Comparison of ENCODE assay signal across 17 mouse cellular contexts in genomic region chr11:29383493-29383892, GRCm38 (mm10).
"Had no signal": no experiment of that assay in that cellular context is flagged by ENCODE, and none has a peak within 500 bp of the region (broad histone marks: within the 10 kb centered on the region; RNA-seq: fewer than 3 reads in every experiment).

No protein-coding gene starts in this region.

- ATAC-seq: liver, postnatal 0 days; lung, postnatal 0 days; midbrain, embryonic 13.5 days; midbrain, embryonic 15.5 days had no signal

- H3K4me1 ChIP-seq: lung, embryonic 15.5 days; neural tube, embryonic 12.5 days; stomach, embryonic 15.5 days had no signal

- DNase-seq: liver, postnatal 0 days; lung, adult 2 months; lung, postnatal 14 days; right cerebral cortex, postnatal 14 days; thymus, postnatal 14 days; thymus, postnatal 36 days had no signal

- H3K27ac ChIP-seq: liver, embryonic 15.5 days; lung, embryonic 15.5 days; macrophage; midbrain, embryonic 13.5 days; midbrain, embryonic 15.5 days; neural tube, embryonic 12.5 days; stomach, embryonic 15.5 days; stomach, postnatal 0 days had no signal

- H3K4me3 ChIP-seq: liver, embryonic 15.5 days; lung, embryonic 15.5 days; megakaryocyte, embryonic 14.5 days; midbrain, embryonic 13.5 days; midbrain, embryonic 15.5 days; myocyte; neural tube, embryonic 12.5 days; stomach, embryonic 15.5 days had no signal

- H3K36me3 ChIP-seq: liver, embryonic 15.5 days; midbrain, embryonic 15.5 days; neural tube, embryonic 12.5 days; stomach, embryonic 15.5 days had no signal

- H3K9me3 ChIP-seq: liver, embryonic 15.5 days; lung, embryonic 15.5 days; megakaryocyte, embryonic 14.5 days; midbrain, embryonic 13.5 days; midbrain, embryonic 15.5 days; neural tube, embryonic 12.5 days; stomach, embryonic 15.5 days had no signal

- H3K27me3 ChIP-seq: liver, embryonic 15.5 days; lung, embryonic 15.5 days; megakaryocyte, embryonic 14.5 days; midbrain, embryonic 13.5 days; midbrain, embryonic 15.5 days; neural tube, embryonic 12.5 days; stomach, embryonic 15.5 days had no signal

- H3K9ac ChIP-seq: liver, embryonic 15.5 days; liver, postnatal 0 days; lung, embryonic 15.5 days; midbrain, embryonic 13.5 days; midbrain, embryonic 15.5 days; neural tube, embryonic 12.5 days; stomach, embryonic 15.5 days had no signal
